Mouse (Mus musculus) C2C12 (cell line): ENCODE results near the gene Ccz1. TPM values are rescaled to one million over a fixed set of nuclear protein-coding genes. Genes with fewer than 3 reads are reported as not detected.
A peak's percentile ranks its signal among the peaks of the same experiment; 100 is the strongest.

Experiments used
- H3K27me3 ChIP-seq: one replicate; pipeline ENCODE4 v1.6.1; 2011; ENCODE audit not compliant: control insufficient read depth, insufficient read depth, insufficient read length
- H3K36me3 ChIP-seq: one replicate; pipeline ENCODE4 v1.6.1; 2011; ENCODE audit not compliant: control insufficient read depth, insufficient read depth
- H3K4me3 ChIP-seq: one replicate; pipeline ENCODE4 v1.5.1; 2011; ENCODE audit warnings: mild to moderate bottlenecking, control low read depth; ENCODE audit not compliant: poor library complexity, insufficient read depth, severe bottlenecking
- H3K79me2 ChIP-seq: one replicate; pipeline ENCODE4 v1.6.1; 2011; ENCODE audit not compliant: control insufficient read depth, insufficient read depth
- H3K79me3 ChIP-seq: one replicate; pipeline ENCODE4 v1.6.1; 2011; ENCODE audit warnings: low read depth, control low read depth
- H3ac ChIP-seq: one replicate; pipeline ENCODE3; 2011; ENCODE audit warnings: low read depth; ENCODE audit not compliant: control insufficient read depth, insufficient read length
- CEBPB ChIP-seq: IDR thresholded peaks from one replicate; pipeline ENCODE4 v1.6.1; 2011; ENCODE audit warnings: low read depth, mild to moderate bottlenecking, control low read depth, moderate library complexity
- CTCF ChIP-seq: IDR thresholded peaks from one replicate; pipeline ENCODE4 v1.5.1; 2011; ENCODE audit not compliant: control insufficient read depth, insufficient read depth, insufficient read length
- FOSL1 ChIP-seq: IDR thresholded peaks from one replicate; pipeline ENCODE4 v1.8.0; 2011; ENCODE audit warnings: mild to moderate bottlenecking, low read length; ENCODE audit not compliant: poor library complexity, insufficient read depth, severe bottlenecking
- MAX ChIP-seq: IDR thresholded peaks from one replicate; pipeline ENCODE4 v1.6.1; 2011; ENCODE audit warnings: mild to moderate bottlenecking, control low read depth
- MYOD1 ChIP-seq: IDR thresholded peaks from one replicate; pipeline ENCODE4 v1.6.1; 2011; ENCODE audit warnings: low read depth; ENCODE audit not compliant: control insufficient read depth, insufficient read length
- MYOG ChIP-seq: IDR thresholded peaks from one replicate; pipeline ENCODE4 v1.6.1; 2011; ENCODE audit not compliant: control insufficient read depth, insufficient read length; ENCODE audit errors: extremely low read depth
- USF1 ChIP-seq: IDR thresholded peaks from one replicate; pipeline ENCODE4 v1.6.1; 2011; ENCODE audit warnings: low read depth, mild to moderate bottlenecking, control low read depth, moderate library complexity
- polyA plus RNA-seq: library from polyadenylated mRNA; unstranded; fragments of >200 nt; fragmentation: generic; extraction: Trizol; gene quantifications from one replicate; pipeline ENCODE4 v1.2.1, GENCODE M21; 2012; ENCODE audit warnings: missing spikeins

The Ccz1 gene
- polyA plus RNA-seq, 1 experiment, result 35.0 TPM

DNA sequence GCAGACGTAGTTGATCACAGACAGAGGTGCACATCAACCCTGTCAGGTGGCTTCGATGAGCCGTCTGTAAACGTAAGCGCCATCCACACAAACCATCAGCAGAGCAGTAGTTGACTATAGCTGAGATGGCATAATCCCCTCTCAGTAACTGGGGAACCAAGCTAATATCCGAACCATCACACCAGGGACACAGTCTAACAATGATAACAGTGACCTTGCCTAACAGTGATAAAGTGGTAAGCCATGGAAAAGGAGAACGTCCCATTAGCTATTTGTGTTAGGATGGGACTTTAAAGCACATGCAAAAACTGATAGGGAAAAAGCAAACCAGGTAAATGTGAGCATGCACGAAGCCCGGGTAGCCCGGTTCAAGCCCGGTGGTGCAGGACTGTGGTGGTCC, 38.4 kb downstream of the Ccz1 start:
- no peaks in the 10 kb centered on the region for H3K79me2 ChIP-seq
- no peak for TF ChIP-seq CTCF
- no peak for TF ChIP-seq FOSL1
- TF ChIP-seq MYOD1, result no peak
- no peak for TF ChIP-seq USF1
- TF ChIP-seq MYOG, result no peak
- TF ChIP-seq MAX, result no peak

DNA sequence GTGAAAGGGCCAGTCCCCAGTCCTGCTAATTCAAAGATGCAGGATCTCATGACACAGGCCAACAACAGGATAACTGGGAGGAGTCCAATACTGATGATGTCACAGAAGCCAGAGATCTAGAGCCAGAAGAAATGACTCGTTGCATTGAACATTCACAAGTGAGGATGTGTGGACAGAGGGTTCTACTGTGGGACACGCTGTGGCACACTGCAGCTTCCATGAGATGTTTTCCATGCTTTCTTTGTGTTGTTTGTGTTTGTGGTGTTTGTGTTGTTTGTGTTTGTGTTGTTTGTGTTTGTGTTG, 39.1 kb downstream of the Ccz1 start:
- Histone ChIP-seq H3K27me3 (peaks cover 8% of the 10 kb centered on the region), H3K36me3 (no peaks in the 10 kb centered on the region), H3K79me2 (no peaks in the 10 kb centered on the region), H3K4me3 (no peak overlapping the region), H3ac (no peak overlapping the region), H3K79me3 (no peaks in the 10 kb centered on the region)
- no peak for TF ChIP-seq CTCF
- TF ChIP-seq MAX, result no peak
- no peak for TF ChIP-seq FOSL1
- no peak for TF ChIP-seq USF1
- no peak for TF ChIP-seq MYOG

More for the DNA sequence above, 38.4 kb downstream of the Ccz1 start:
- Histone ChIP-seq H3K79me3 (no peaks in the 10 kb centered on the region), H3K27me3 (peaks cover 5% of the 10 kb centered on the region), H3K36me3 (no peaks in the 10 kb centered on the region), H3K4me3 (no peak overlapping the region), H3ac (no peak overlapping the region)

DNA sequence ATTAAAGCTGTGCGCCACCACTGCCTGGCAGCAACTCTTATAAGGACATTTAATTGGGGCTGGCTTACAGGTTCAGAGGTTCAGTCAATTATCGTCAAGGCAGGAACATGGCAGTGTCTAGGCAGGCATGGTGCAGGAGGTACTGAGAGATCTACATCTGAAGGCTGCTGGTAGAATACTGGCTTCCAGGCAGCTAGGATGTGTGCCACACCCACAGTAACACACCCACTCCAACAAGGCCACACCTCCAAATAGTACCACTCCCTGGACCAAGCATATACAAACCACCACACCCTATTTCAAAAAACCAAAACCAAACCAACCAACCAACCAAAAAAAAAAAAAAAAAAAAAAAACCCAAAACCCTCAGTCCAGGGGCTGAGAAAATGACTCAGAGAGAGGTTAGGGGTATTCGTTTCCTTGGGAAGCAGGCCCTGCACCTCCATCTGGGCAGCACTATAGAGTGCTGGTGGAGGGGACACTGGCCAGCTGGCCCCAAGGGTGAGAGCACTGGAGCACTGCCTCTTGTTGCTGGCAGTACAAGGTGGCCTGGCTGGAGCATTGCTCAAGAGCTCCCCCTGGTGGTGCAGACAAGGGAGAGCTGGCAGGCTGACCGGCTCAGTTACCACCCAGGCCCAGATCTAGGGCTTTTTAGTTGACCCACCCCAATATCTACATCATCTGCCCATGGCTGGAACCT, 39.6 kb downstream of the Ccz1 start:
- no peak overlapping the region for H3ac ChIP-seq

DNA sequence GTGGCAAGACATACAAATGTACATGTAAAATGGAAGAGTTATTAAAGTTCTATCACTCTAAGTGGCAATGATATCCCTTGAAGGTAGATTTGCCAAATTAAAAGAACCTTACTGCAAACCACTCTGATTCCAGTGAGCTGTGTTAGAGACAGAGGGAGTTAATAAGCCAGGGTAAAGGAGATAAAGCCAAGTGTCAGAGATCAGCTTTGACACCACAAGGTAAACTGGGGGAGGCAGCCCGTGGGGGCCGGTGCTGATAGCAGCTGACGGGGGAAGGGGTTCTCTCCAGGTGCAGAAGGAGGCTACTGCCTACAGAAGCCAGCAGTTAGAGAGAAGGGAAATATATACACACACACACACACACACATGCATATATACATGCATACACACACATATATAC, 42.0 kb downstream of the Ccz1 start:
- H3K79me3 ChIP-seq, result no peaks in the 10 kb centered on the region
- no peak overlapping the region for H3ac ChIP-seq
- TF ChIP-seq MYOD1, result no peak
- TF ChIP-seq MAX, result no peak
- TF ChIP-seq MYOG, result no peak
- TF ChIP-seq CTCF, result no peak
- TF ChIP-seq USF1, result no peak
- TF ChIP-seq CEBPB, result no peak
- TF ChIP-seq FOSL1, result no peak

More for the DNA sequence above, 39.6 kb downstream of the Ccz1 start:
- Histone ChIP-seq H3K79me2 (no peaks in the 10 kb centered on the region), H3K36me3 (no peaks in the 10 kb centered on the region), H3K4me3 (no peak overlapping the region), H3K79me3 (no peaks in the 10 kb centered on the region), H3K27me3 (peaks cover 8% of the 10 kb centered on the region)
- TF ChIP-seq CTCF (peak; percentile 90), MAX (no peak)

DNA sequence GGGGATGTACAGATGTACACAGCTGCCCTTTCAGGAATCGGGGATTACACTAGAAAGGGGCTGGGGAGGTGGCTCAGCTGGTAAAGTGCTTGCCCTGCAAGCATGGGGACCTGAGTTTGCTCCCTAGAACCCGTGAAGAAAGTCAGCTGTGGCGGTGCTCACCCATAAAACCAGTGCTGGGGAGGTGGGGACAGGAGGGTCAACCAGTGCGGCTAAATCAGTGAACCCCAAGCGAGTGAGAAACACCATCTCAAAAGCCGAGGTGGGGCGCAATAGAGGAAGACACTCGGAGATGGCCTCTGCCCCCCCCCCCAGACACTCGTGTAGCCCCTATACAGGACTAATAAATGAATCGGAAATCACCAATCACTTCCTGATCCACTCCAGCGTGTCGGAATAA, 48.0 kb downstream of the Ccz1 start:
- no peaks in the 10 kb centered on the region for H3K36me3 ChIP-seq
- no peak overlapping the region for H3K4me3 ChIP-seq
- no peaks in the 10 kb centered on the region for H3K79me3 ChIP-seq
- no peak overlapping the region for H3ac ChIP-seq
- peaks cover 21% of the 10 kb centered on the region for H3K27me3 ChIP-seq
- TF ChIP-seq MAX, result no peak
- no peak for TF ChIP-seq CTCF
- H3K79me2 ChIP-seq, result no peaks in the 10 kb centered on the region

More for the DNA sequence above, 42.0 kb downstream of the Ccz1 start:
- H3K36me3 ChIP-seq, result no peaks in the 10 kb centered on the region
- H3K27me3 ChIP-seq, result peaks cover 16% of the 10 kb centered on the region
- no peaks in the 10 kb centered on the region for H3K79me2 ChIP-seq
- H3K4me3 ChIP-seq, result no peak overlapping the region

DNA sequence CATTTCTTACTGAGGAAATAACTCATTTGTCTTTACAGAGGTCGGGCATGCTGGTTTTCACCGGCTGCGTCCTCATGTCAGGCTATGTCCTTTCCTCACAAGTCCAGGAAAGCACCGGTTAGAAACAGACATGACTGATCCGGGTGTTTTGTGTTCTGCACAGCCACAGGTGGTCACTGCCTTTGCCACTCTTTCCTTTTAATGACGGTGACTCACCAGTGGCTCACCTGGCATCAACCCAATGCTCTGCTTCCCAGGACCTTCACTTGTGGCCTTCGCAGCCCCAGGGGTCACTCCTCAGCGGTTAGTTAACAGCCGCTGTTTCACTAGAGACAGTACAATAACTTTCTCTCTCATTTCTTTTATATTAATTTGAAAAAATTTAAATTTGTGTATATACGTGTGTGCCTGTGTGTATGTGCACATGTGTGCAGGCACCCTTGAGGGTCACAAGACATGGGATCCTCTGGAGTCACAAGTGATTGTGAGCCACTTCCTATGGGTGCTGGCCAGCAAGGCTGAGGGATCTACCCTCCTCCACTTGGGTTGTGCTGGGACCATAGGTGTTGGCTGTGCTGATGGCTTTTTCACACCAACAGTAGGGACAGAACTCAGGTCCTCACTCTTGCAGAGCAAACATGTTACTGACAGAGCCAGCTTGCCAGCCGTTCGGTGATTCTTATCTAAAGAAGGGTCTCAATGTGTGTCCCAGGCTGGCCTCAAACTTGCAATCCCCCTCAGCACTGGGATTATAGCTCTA, 48.9 kb downstream of the Ccz1 start:
- Histone ChIP-seq H3K79me2 (no peaks in the 10 kb centered on the region), H3K27me3 (peaks cover 18% of the 10 kb centered on the region), H3K79me3 (no peaks in the 10 kb centered on the region), H3ac (no peak overlapping the region), H3K36me3 (no peaks in the 10 kb centered on the region), H3K4me3 (no peak overlapping the region)
- TF ChIP-seq MYOD1 (peak; percentile 43), FOSL1 (no peak), CTCF (no peak), MAX (no peak)
